Mouse (Mus musculus) liver, embryonic 12.5 days (tissue): ENCODE measurements around the gene A930009A15Rik. TPM values are rescaled to one million over a fixed set of nuclear protein-coding genes. Genes with fewer than 3 reads are reported as not detected.

Experiments used
- ATAC-seq: fragments of 200-750 bp; cut with Nextera tagmentation; 2 replicates; pipeline ENCODE4 v1.8.0; 2017; ENCODE audit warnings: moderate number of reproducible peaks, mild to moderate bottlenecking, moderate library complexity
- H3K27ac ChIP-seq: fragments of 300-500 bp; sonication (generic); 2 replicates; pipeline ENCODE4 v1.5.1; 2016; ENCODE audit warnings: mild to moderate bottlenecking
- H3K27me3 ChIP-seq: fragments of 300-500 bp; sonication (generic); replicated peaks from 2 replicates; pipeline ENCODE4 v1.6.1; 2016; ENCODE audit warnings: mild to moderate bottlenecking, moderate library complexity
- H3K36me3 ChIP-seq: fragments of 300-500 bp; sonication (generic); 2 replicates; pipeline ENCODE4 v1.6.1; 2016; ENCODE audit warnings: mild to moderate bottlenecking, moderate library complexity
- H3K4me1 ChIP-seq: fragments of 300-500 bp; sonication (generic); 2 replicates; pipeline ENCODE4 v1.6.1; 2016
- H3K4me2 ChIP-seq: fragments of 300-500 bp; sonication (generic); 2 replicates; pipeline ENCODE4 v1.6.1; 2016; ENCODE audit warnings: mild to moderate bottlenecking, moderate library complexity
- H3K4me3 ChIP-seq: fragments of 300-500 bp; sonication (generic); 2 replicates; pipeline ENCODE4 v1.5.1; 2016; ENCODE audit warnings: mild to moderate bottlenecking, moderate library complexity
- H3K9ac ChIP-seq: fragments of 300-500 bp; sonication (generic); 2 replicates; pipeline ENCODE4 v1.6.1; 2016; ENCODE audit warnings: mild to moderate bottlenecking, moderate library complexity
- H3K9me3 ChIP-seq: fragments of 300-500 bp; sonication (generic); replicated peaks from 2 replicates; pipeline ENCODE4 v1.6.1; 2016; ENCODE audit warnings: mild to moderate bottlenecking, moderate library complexity
- WGBS: fragments of 180-500 bp; shearing (Covaris S2); methylation state at CpG from one replicate; pipeline ENCODE4 v1.1.7; 2016; ENCODE audit not compliant: insufficient replicate concordance; 5-methylcytosine and 5-hydroxymethylcytosine counted together
- polyA plus RNA-seq: library from polyadenylated mRNA; unstranded; fragments of >200 nt; fragmentation: Nextera tagmentation; extraction: Ambion mirVana; gene quantifications from 2 replicates; pipeline ENCODE4 v1.2.1, GENCODE M21; 2016

A930009A15Rik gene
- polyA plus RNA-seq, 1 experiment from 2014 or later, result not detected

- Histone ChIP-seq H3K4me2 (no peak overlapping the region), H3K9ac (no peak overlapping the region), H3K4me1 (no peaks in the 10 kb centered on the region), H3K9me3 (no peaks in the 10 kb centered on the region), H3K27me3 (no peaks in the 10 kb centered on the region), H3K36me3 (no peaks in the 10 kb centered on the region), H3K27ac (no peak overlapping the region), H3K4me3 (no peak overlapping the region)
- 68% methylated on average over 15 of the region's 15 CpGs for WGBS
- no peak for ATAC-seq
Measured at GRCm38 (mm10) chr10:115623956-115624671, 54.3 kb downstream of the A930009A15Rik start.

DNA sequence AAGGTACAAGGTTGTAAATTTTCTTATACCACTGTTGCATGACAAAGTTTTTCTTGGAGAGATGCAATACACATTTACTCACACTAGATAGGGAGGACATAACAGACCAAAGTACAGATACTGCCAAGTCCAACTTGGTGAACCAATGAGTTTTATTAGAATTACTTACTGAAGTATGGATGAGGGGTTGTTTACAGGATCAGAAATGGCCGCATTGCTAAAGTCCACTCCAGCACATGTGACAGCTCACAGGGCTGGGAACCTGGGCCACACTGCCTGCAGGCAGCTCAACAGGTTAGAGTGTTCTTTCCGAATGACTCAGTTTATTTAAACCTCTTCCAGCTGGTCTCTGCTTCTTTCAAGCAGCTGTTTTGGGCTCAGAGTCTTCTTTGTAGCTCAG, 55.2 kb downstream of the A930009A15Rik start:
- Histone ChIP-seq H3K4me1 (no peaks in the 10 kb centered on the region), H3K4me3 (no peak overlapping the region), H3K4me2 (no peak overlapping the region), H3K27ac (no peak overlapping the region), H3K36me3 (no peaks in the 10 kb centered on the region), H3K27me3 (no peaks in the 10 kb centered on the region), H3K9me3 (no peaks in the 10 kb centered on the region), H3K9ac (no peak overlapping the region)
- no peak for ATAC-seq
- 78% methylated on average over 2 of the region's 2 CpGs for WGBS

DNA sequence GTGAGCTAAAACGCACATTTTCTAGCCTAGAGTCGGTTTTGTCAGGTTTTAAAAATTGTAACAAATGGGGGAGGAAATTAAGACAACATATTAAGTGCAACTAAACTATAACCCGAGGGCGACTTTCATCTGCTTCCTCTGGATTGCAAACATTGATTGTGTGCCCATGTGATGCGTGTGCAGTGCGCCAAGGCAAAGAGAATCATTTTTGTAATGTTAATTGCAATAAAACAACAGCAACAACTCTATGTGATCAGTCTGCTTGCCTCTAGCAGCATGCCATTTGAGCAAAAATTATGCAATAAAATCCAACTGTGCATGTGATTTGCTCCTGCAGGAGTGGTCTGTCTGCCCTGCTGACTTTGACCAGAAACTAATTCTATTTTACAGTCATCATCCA, 56.9 kb downstream of the A930009A15Rik start:
- 75% methylated on average over 6 of the region's 6 CpGs for whole genome bisulfite sequencing
- H3K9ac ChIP-seq, result no peak overlapping the region
- H3K9me3 ChIP-seq, result no peaks in the 10 kb centered on the region
- no peaks in the 10 kb centered on the region for H3K4me1 ChIP-seq
- no peaks in the 10 kb centered on the region for H3K27me3 ChIP-seq
- no peak overlapping the region for H3K4me2 ChIP-seq
- H3K36me3 ChIP-seq, result no peaks in the 10 kb centered on the region
- no peak overlapping the region for H3K4me3 ChIP-seq
- ATAC-seq, result no peak
- H3K27ac ChIP-seq, result no peak overlapping the region

Other genes with a start within 250 kb of the A930009A15Rik start
- gene Tmem19, start 207.5 kb upstream of the A930009A15Rik start, polyA plus RNA-seq, result 15.0 and 16.7 TPM in 2 replicates
- 10.1 and 10.5 TPM in 2 replicates for gene Thap2, start 185.5 kb upstream of the A930009A15Rik start, polyA plus RNA-seq
- gene Zfc3h1, start 185.0 kb upstream of the A930009A15Rik start, polyA plus RNA-seq, result 15.5 and 15.9 TPM in 2 replicates
- 2.7 and 3.9 TPM in 2 replicates for gene Lgr5, start 17.8 kb downstream of the A930009A15Rik start, polyA plus RNA-seq
- 53.8 and 56.1 TPM in 2 replicates for gene Tspan8, start 246.8 kb downstream of the A930009A15Rik start, polyA plus RNA-seq